ENCODE assay signal across 26 mouse cellular contexts in the genomic region with DNA sequence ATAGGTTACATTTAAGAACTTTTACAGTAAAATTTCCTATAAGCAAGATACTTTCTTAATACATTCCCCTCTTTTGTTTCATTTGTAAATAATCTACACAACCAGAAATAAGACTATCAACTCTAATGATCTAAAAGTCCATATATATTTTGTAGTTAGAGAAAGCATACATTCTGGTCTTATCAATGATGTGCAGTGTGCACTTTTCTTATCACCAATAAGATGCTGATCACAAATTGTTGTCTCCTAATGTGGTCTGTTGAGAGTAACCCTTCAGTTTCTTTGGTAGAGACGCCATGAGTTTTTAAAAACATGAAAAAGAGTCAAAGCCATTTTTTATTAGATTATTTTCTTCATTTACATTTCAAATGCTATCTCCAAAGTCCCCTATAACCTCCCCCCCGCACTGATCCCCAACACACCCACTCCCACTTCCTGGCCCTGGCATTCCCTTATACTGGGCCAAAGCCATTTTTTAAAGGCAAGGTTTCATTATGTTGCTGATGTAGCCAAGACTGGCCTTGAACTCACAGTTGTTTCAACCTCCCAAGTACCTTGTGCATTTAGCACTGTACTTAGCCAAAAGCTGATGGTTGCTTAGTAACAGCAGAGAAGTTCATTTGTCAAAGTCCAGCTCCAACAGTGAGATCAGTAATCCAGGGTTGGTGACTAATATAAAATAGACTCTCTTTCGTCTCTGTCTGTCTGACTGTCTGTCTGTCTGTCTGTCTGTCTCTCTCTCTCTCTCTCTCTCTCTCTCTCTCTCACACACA. TPM values are rescaled to one million over a fixed set of nuclear protein-coding genes. Genes with fewer than 3 reads are reported as not detected.
DNase-seq lines count a peak whose midpoint lies in the region; ATAC-seq and TF ChIP-seq lines count a peak whose summit lies in the region.
"Had no signal": no experiment of that assay in that cellular context is flagged by ENCODE, and none has a peak within 500 bp of the region (broad histone marks: within the 10 kb centered on the region; RNA-seq: fewer than 3 reads in every experiment).

No protein-coding gene starts in this region.

- no peak overlapping the region for H3K4me3 ChIP-seq in kidney, adult 2 months (ENCODE audit: insufficient read depth, low read depth, low read length)
- H3K4me3 ChIP-seq in liver, embryonic 11.5 days (ENCODE audit: low read depth, low read length), result no peak overlapping the region
- H3K4me3 ChIP-seq in forebrain, embryonic 16.5 days (replicated peaks; ENCODE audit: low read length), result no peak overlapping the region
- H3K4me3 ChIP-seq: embryonic facial prominence, embryonic 15.5 days; forebrain, embryonic 13.5 days; heart, embryonic 12.5 days had no signal

- H3K27ac ChIP-seq in kidney, adult 2 months (ENCODE audit: insufficient read depth, low read depth, low read length), result no peak overlapping the region
- no peak overlapping the region for H3K27ac ChIP-seq in liver, embryonic 11.5 days (ENCODE audit: low read depth, low read length)
- no peak overlapping the region for H3K27ac ChIP-seq in forebrain, embryonic 16.5 days (ENCODE audit: low read length)
- H3K27ac ChIP-seq: embryonic facial prominence, embryonic 15.5 days; forebrain, embryonic 13.5 days; hindbrain, embryonic 14.5 days had no signal

- H3K36me3 ChIP-seq in kidney, adult 2 months (ENCODE audit: control insufficient read depth, insufficient read depth, low read length), result no peaks in the 10 kb centered on the region
- H3K36me3 ChIP-seq in liver, embryonic 11.5 days (ENCODE audit: control insufficient read depth, insufficient read depth, low read length), result no peaks in the 10 kb centered on the region
- no peaks in the 10 kb centered on the region for H3K36me3 ChIP-seq in forebrain, embryonic 16.5 days (ENCODE audit: control insufficient read depth, insufficient read depth)
- H3K36me3 ChIP-seq: embryonic facial prominence, embryonic 15.5 days; heart, embryonic 12.5 days had no signal

- H3K27me3 ChIP-seq in kidney, adult 2 months (replicated peaks; ENCODE audit: control insufficient read depth, insufficient read depth, low read length), result no peaks in the 10 kb centered on the region
- H3K27me3 ChIP-seq in liver, embryonic 11.5 days (replicated peaks; ENCODE audit: control insufficient read depth, insufficient read depth, low read length), result no peaks in the 10 kb centered on the region
- H3K27me3 ChIP-seq in forebrain, embryonic 16.5 days (replicated peaks; ENCODE audit: control insufficient read depth, insufficient read depth, low read length), result no peaks in the 10 kb centered on the region
- H3K27me3 ChIP-seq: embryonic facial prominence, embryonic 15.5 days; forebrain, embryonic 13.5 days; heart, embryonic 12.5 days had no signal

- 76% methylated on average over 3 of the region's 3 CpGs for WGBS in kidney, adult 2 months
- WGBS in liver, embryonic 11.5 days, result 59% methylated on average over 3 of the region's 3 CpGs
- 85% methylated on average over 3 of the region's 3 CpGs for WGBS in forebrain, embryonic 16.5 days

- TF ChIP-seq CTCF in kidney, adult 2 months (conservative IDR thresholded peaks at IDR 0.05; ENCODE audit: insufficient read depth, insufficient read length, low read depth, low read length), result no peak

- H3K9me3 ChIP-seq in liver, embryonic 11.5 days (ENCODE audit: control insufficient read depth, low read length), result no peaks in the 10 kb centered on the region
- no peaks in the 10 kb centered on the region for H3K9me3 ChIP-seq in forebrain, embryonic 16.5 days (ENCODE audit: control insufficient read depth, low read length)
- H3K9me3 ChIP-seq: embryonic facial prominence, embryonic 15.5 days; forebrain, embryonic 13.5 days; heart, embryonic 12.5 days had no signal

- TF ChIP-seq POLR2A in kidney, adult 2 months (IDR thresholded peaks at IDR 0.05; ENCODE audit: low read depth, low read length), result no peak

- ATAC-seq in liver, embryonic 11.5 days (replicated peaks; ENCODE audit: low FRiP score), result no peak; the same call in 1 of the 2 replicates
- ATAC-seq in forebrain, embryonic 16.5 days, result no peak
- ATAC-seq: forebrain, embryonic 13.5 days had no signal

- H3K4me1 ChIP-seq in kidney, adult 2 months (ENCODE audit: control insufficient read depth, insufficient read depth, low read length), result peaks cover 16% of the 10 kb centered on the region; the same call in 1 of the 2 replicates
- H3K4me1 ChIP-seq in liver, embryonic 11.5 days (replicated peaks; ENCODE audit: control insufficient read depth, insufficient read depth, low read length), result peaks cover 54% of the 10 kb centered on the region
- H3K4me1 ChIP-seq in forebrain, embryonic 16.5 days (replicated peaks; ENCODE audit: control insufficient read depth, insufficient read depth, low read length), result no peaks in the 10 kb centered on the region

- peak; percentile 33 for DNase-seq in kidney, adult 2 months
- DNase-seq in kidney, adult 8-10 months, result no peak
- peak; percentile 69 for DNase-seq in R1 (ENCODE audit: low read depth, low spot score)
- DNase-seq in liver, embryonic 11.5 days (ENCODE audit: low spot score), result no peak
- DNase-seq in layer of hippocampus, postnatal 14 days (ENCODE audit: low spot score in 2 of 2), result no peak
- DNase-seq in left cerebral cortex, adult 18-20 months (ENCODE audit: low spot score in 2 of 2), result no peak
- DNase-seq: B cell, adult 2 months; cerebellum, postnatal 10 days; embryo, embryonic 11 days; kidney, adult 18-20 months; kidney, postnatal 25 days; lung, postnatal 14 days; right cerebral cortex, postnatal 25 days; thymus, postnatal 25 days had no signal

- no peak overlapping the region for H3K9ac ChIP-seq in liver, embryonic 11.5 days (ENCODE audit: low read depth, low read length)
- no peak overlapping the region for H3K9ac ChIP-seq in forebrain, embryonic 16.5 days (replicated peaks; ENCODE audit: low read depth, low read length)
- H3K9ac ChIP-seq: embryonic facial prominence, embryonic 15.5 days; forebrain, embryonic 13.5 days; heart, embryonic 12.5 days; hindbrain, embryonic 14.5 days had no signal

- peak overlapping the region; percentile 14; the same call in 1 of the 2 replicates for H3K4me2 ChIP-seq in liver, embryonic 11.5 days
- H3K4me2 ChIP-seq in forebrain, embryonic 16.5 days (ENCODE audit: low read length), result no peak overlapping the region
- H3K4me2 ChIP-seq: embryonic facial prominence, embryonic 15.5 days; forebrain, embryonic 13.5 days; heart, embryonic 12.5 days; hindbrain, embryonic 14.5 days had no signal

RNA-seq across cellular contexts. Expression of a gene that starts 13.5 kb away (rescaled TPM):
- polyA plus RNA-seq in kidney, adult 2 months (2012; rRNA removed), result 4.5 and 8.4 TPM in 2 replicates
- polyA plus RNA-seq in liver, embryonic 11.5 days (2014; fragmentation: Nextera tagmentation; extraction: Ambion mirVana), result 6.0 and 8.2 TPM in 2 replicates
- total RNA-seq in layer of hippocampus, postnatal 14 days (2021), result under 1 TPM; 0.31 to 0.65 TPM
- 0.56 and 0.81 TPM in 2 replicates for polyA plus RNA-seq in forebrain, embryonic 16.5 days (2015; fragmentation: Nextera tagmentation; extraction: Ambion mirVana)
- 1 to 10 TPM; 1.0 to 1.4 TPM for total RNA-seq in left cerebral cortex, adult 18-20 months (2021)

RNA-seq across cellular contexts. Expression of a gene that starts 24.8 kb away (rescaled TPM):
- polyA plus RNA-seq in kidney, adult 2 months (2012; rRNA removed), result 2.7 and 4.1 TPM in 2 replicates
- polyA plus RNA-seq in liver, embryonic 11.5 days (2014; fragmentation: Nextera tagmentation; extraction: Ambion mirVana), result not detected in 2 replicates
- total RNA-seq in layer of hippocampus, postnatal 14 days (2021), result not detected
- polyA plus RNA-seq in forebrain, embryonic 16.5 days (2015; fragmentation: Nextera tagmentation; extraction: Ambion mirVana), result not detected in 2 replicates
- not detected for total RNA-seq in left cerebral cortex, adult 18-20 months (2021)
- total RNA-seq: left cerebral cortex, postnatal 14 days; megakaryocyte-erythroid progenitor cell, adult 5-6 weeks; midbrain, postnatal 0 days had no signal
- polyA plus RNA-seq: forebrain, embryonic 13.5 days; heart, embryonic 12.5 days; hindbrain, embryonic 14.5 days; midbrain, postnatal 0 days; neural tube, embryonic 11.5 days had no signal

RNA-seq across cellular contexts. Expression of a gene that starts 25.9 kb away (rescaled TPM):
- polyA plus RNA-seq in kidney, adult 2 months (2012; rRNA removed), result 12.1 and 15.1 TPM in 2 replicates
- 0.23 and 0.58 TPM in 2 replicates for polyA plus RNA-seq in liver, embryonic 11.5 days (2014; fragmentation: Nextera tagmentation; extraction: Ambion mirVana)
- not detected for total RNA-seq in layer of hippocampus, postnatal 14 days (2021)
- not detected in 2 replicates for polyA plus RNA-seq in forebrain, embryonic 16.5 days (2015; fragmentation: Nextera tagmentation; extraction: Ambion mirVana)
- total RNA-seq in left cerebral cortex, adult 18-20 months (2021), result under 1 TPM; 0.47 to 0.65 TPM
- total RNA-seq: gastrocnemius, postnatal 4 days; midbrain, postnatal 0 days had no signal
- polyA plus RNA-seq: forebrain, embryonic 13.5 days; heart, embryonic 12.5 days; hindbrain, embryonic 14.5 days; neural tube, embryonic 11.5 days had no signal

RNA-seq across cellular contexts. Expression of a gene that starts 38.9 kb away (rescaled TPM):
- polyA plus RNA-seq in kidney, adult 2 months (2012; rRNA removed), result 1.4 and 2.4 TPM in 2 replicates
- 0.30 and 0.31 TPM in 2 replicates for polyA plus RNA-seq in liver, embryonic 11.5 days (2014; fragmentation: Nextera tagmentation; extraction: Ambion mirVana)
- 1 to 10 TPM in 1 of 2 experiments, under 1 TPM in 1; 0.91 to 1.4 TPM for total RNA-seq in layer of hippocampus, postnatal 14 days (2021)
- polyA plus RNA-seq in forebrain, embryonic 16.5 days (2015; fragmentation: Nextera tagmentation; extraction: Ambion mirVana), result 0.34 and 0.53 TPM in 2 replicates
- total RNA-seq in left cerebral cortex, adult 18-20 months (2021), result 1 to 10 TPM in 1 of 2 experiments, under 1 TPM in 1; 0.94 to 1.6 TPM

RNA-seq across cellular contexts. Expression of a gene that starts 52.2 kb away (rescaled TPM):
- polyA plus RNA-seq in kidney, adult 2 months (2012; rRNA removed), result not detected in 2 replicates
- not detected in 2 replicates for polyA plus RNA-seq in liver, embryonic 11.5 days (2014; fragmentation: Nextera tagmentation; extraction: Ambion mirVana)
- total RNA-seq in layer of hippocampus, postnatal 14 days (2021), result not detected
- not detected in 2 replicates for polyA plus RNA-seq in forebrain, embryonic 16.5 days (2015; fragmentation: Nextera tagmentation; extraction: Ambion mirVana)
- not detected for total RNA-seq in left cerebral cortex, adult 18-20 months (2021)
- total RNA-seq: gastrocnemius, postnatal 4 days; heart, postnatal 25 days; left cerebral cortex, postnatal 14 days; megakaryocyte-erythroid progenitor cell, adult 5-6 weeks; midbrain, postnatal 0 days had no signal
- polyA plus RNA-seq: forebrain, embryonic 13.5 days; heart, embryonic 12.5 days; hindbrain, embryonic 14.5 days; limb, embryonic 14.5 days; midbrain, postnatal 0 days; neural tube, embryonic 11.5 days had no signal

Comparison
In these comparisons a context has a peak if more than half of its experiments do, and no peak if none do; other contexts are left out.
1. DNase-seq: peak in kidney, adult 2 months (single experiment) and R1 (single experiment); none in kidney, adult 8-10 months (0 of 2), liver, embryonic 11.5 days (single experiment), layer of hippocampus, postnatal 14 days (0 of 2) and left cerebral cortex, adult 18-20 months (0 of 2).